Mouse (Mus musculus) right cerebral cortex, postnatal 25 days (tissue): Measurements from ENCODE around the gene Gabra5.

ENCODE experiments used
- DNase-seq: peaks from one replicate; pipeline ENCODE4 v3.0.0; 2022

The Gabra5 gene

DNA sequence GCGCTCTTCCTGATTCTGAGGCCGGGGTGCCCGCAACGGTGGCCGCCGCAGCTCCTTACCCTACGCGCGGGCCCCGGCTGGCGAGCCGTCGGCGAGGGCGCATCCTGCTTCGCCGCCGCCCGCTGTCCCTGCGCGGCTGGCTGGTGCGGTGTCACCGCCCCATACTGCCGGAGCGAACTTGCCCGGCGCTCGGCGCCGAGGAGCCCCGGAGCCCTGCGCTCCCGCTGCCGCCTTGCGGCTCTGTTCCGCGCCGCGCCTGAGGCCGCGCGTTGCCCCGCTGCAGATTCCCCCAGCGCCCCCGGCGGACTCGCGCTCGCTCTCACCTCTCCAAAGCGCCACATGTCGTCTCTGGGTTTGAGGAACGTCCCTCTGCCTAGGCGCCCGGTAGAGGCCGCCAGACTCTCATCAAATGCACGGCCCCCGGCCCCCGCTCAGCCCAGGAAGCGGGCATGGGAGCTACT lies at the start of gene Gabra5:
Gabra5 (minus strand) TSS at position 379 of the 461 bp plus-strand sequence.
- DNase-seq = peak; percentile 80

DNA sequence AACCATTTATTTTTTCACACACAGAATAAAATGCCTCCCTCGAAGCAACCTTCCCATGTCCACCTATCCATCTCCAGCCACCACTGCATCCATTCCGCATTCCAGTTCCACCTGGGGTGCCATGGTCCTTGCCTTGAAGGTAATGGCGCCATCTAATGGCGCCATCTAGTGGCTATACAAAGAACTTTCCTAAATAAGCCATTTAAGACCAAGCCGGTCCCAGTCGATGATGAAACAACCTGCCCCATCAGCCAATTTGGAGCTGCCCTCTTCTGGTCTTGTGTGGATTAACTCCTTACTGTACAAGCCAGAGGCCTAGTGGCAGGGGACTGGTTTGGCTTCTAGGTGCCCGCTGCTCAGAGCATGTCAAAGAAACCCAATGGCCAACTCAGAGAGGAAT lies 28.7 kb upstream of the Gabra5 start:
- DNase-seq = no peak

- no peak for DNase-seq
Observed at GRCm38 (mm10) chr7:57532676-57533075, 22.8 kb upstream of the Gabra5 start.

DNA sequence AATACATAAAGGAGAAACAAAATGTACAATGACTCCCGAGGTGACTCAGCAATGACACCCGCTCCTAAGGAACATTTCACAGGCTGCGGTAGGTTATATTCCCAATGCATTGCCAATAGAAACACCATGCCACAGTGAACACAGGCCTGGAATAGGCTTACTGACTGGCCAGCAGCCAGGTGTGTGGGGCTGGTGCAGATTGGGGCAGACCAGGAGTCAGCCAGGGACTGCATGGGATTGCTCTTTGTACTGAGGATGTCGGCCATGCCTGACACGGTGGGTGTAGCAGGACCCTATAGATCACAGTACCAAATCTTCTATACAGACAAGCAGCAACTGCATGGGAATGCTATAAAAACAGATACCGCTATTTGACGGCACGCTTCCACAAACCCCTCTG lies 20.1 kb upstream of the Gabra5 start:
- no peak for DNase-seq

GRCm38 (mm10) chr7:57529451-57529850 lies 19.6 kb upstream of the Gabra5 start:
- no peak for DNase-seq

- DNase-seq = no peak
Observed at GRCm38 (mm10) chr7:57512955-57513354, 3.1 kb upstream of the Gabra5 start.

DNA sequence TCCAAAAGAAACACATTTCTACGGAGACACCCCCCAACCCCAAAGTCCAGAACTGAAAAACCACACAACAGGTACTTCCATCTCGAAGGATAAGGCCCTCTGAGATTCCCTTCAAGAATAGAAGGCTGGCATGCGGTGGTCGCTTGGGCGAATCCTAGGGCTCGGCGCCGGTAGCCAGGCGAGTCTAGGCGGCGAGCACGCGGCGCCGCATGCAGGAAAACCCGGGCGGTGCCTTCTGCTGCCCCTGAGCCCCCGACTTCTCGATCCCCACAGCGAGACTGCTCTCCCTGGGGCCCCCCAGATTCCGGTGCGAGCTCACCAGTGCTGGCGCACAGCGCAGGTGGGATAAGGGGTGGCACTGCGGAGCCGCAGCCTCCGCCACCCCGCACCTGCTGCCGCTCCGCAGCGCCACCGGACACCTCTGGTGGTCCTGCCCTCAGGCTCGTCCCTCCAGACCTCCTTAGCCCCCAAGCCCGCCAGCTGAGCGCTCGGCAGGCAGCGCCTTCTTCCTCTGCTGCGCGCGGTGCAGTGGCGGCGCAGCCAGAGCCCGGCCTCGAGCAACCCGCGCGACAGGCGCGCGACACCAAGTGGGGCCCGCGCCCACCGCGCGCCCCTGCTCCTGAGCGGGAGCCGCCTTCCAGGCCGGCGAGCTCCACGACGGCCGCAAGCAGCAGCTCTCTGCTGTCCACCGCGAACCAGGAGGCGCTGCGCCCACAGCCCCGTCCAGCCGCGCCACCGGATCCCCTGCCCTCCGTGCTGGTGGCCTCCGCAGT lies 813 bp downstream of the Gabra5 start:
- DNase-seq = peak; percentile 50

GRCm38 (mm10) chr7:57502809-57503208 lies 7.0 kb downstream of the Gabra5 start:
- no peak for DNase-seq

- peak; percentile 32 for DNase-seq
Observed at GRCm38 (mm10) chr7:57491795-57492194, 18.1 kb downstream of the Gabra5 start.

DNA sequence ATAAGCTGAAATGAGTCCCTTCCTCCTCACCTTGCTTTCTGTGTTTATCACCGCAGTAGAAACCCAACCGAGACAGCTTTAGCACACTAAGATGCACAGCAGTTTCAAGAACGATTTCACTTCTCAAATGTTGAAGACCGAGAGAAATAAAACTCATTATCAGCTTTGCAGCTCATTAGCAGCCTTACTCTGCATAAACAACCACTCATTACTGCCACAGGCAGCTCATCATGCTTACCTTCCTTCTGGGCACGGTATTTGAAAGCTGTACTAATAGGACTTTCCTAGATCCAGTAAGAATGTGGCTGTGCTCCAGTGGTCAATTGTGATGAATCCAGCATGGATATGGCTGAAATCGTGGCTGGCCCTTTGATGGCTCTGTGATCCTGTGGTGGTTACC lies 23.0 kb downstream of the Gabra5 start:
- DNase-seq = no peak

GRCm38 (mm10) chr7:57482896-57483295 lies 27.0 kb downstream of the Gabra5 start:
- DNase-seq = no peak

- DNase-seq = peak; percentile 60
Observed at GRCm38 (mm10) chr7:57473811-57474525, 35.9 kb downstream of the Gabra5 start.

DNA sequence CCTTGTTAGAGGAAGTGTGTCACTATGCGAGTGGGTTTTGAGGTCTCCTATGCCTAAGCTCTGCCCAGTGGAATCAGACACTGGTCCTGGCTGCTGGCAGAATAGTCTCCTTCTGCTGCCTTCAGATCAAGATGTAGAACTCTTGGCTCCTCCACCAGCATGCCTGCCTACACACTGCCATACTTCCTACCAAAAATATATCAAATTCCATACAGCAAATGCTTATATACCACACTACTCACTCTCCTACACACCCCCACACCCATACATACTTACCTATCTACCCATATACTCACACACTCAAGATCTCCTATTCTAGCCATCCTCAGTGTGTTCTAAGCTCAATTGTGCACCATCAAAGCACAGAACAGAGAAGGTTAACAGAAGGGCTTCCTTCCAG lies 38.5 kb downstream of the Gabra5 start:
- DNase-seq = no peak

DNA sequence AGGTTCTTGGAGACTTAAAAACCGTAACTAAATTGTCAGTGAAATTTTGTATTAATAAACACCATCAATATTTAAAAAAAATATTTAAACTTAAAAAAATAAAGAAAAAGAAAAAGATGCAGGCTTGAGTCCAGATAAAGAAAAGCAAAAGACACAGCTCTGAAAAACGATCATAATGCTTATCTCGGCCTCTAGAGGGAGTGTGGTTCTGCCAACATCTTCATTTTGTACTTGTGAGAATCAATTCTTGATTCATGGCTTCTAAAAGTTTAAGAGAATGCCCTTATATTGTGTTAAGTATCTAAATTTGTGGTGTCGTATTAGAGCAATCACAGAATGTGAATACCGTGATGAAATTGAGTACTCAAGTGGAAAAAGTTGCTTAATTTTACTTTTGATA lies 49.5 kb downstream of the Gabra5 start:
- no peak for DNase-seq

DNA sequence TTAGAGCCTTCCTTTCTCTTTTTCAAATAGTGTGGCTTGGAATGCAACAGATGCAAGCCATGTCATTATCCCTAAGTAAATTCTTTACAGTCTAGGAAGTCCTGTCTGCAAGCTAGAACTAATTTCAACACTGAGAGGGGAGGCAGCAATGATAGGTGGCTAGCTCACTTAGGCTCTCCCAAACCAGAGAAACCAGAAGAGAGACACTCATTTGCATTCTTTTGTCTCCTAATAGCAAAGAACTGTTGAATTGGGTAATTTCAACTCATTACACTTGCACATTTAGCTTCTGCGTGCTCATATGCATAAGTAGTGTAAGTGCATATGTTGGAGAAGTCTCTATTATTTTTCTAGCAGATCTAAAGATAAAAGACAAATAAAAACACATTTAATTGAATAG lies 61.6 kb downstream of the Gabra5 start:
- no peak for DNase-seq

GRCm38 (mm10) chr7:57422675-57423074 lies 87.2 kb downstream of the Gabra5 start:
- DNase-seq = no peak

- DNase-seq = no peak
Observed at GRCm38 (mm10) chr7:57421044-57421443, 88.8 kb downstream of the Gabra5 start.

DNA sequence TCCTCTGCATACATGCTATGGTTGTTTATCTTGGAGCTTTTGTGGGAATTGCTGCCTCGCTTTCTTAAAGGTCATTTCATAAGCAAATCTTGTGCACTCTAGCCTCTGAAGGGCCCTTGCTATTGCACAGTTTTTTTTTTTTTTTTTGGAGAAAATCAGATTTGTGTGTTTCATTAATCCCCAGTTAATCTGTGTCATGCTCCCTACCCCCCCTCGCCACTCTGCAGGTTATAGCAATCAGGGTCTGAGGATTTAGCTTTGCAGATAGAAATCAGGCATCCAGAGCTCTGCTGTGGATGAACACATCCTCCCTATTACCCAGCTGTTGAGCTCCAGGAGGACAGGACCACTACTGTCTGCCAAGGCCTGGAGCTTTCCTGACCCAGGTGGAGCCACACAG lies 90.5 kb downstream of the Gabra5 start, which contains the start of gene Gabrb3:
Gabrb3 (plus strand) TSS at position 301 of the 400 bp plus-strand sequence.
- DNase-seq = no peak

GRCm38 (mm10) chr7:57412896-57413295 lies 97.0 kb downstream of the Gabra5 start:
- no peak for DNase-seq

DNA sequence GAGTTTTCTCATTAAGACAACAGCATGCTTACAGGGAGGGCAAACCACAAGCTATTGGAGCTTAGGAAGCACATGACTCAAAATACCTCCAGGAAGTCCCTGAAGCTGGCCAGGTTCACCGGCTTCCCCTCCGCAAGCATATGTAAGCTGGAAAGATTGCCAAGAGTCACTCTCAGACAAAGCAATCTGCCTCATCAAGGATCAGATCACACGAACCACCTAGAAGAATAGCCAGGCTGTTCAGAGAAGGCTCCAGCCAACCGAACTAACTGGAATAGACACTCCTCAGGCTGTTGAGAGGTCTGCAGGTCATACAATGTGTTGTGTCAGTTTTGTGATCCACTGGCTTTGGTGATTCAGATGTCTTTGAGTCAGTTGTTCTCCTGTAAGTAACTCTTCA lies 98.7 kb downstream of the Gabra5 start:
- no peak for DNase-seq

DNA sequence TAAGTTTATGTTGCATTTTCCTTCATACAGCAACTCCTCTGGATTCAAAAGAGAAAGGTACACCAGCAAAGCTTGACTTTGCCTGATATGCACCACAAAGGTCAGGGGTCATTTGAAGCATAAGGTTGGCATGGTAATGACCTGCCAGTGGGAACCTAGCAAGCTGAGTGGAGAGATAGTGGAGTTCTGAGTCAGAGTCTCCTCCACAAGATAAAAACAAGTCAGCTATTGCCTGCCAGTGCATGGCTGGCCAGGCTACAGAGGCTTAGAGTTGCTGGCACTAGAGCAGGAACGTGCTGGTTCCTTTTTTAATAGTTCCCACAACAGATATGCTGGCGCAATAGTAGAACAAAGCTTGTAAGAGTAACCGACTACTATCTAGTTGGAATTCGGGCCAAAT lies 116.3 kb downstream of the Gabra5 start:
- no peak for DNase-seq

GRCm38 (mm10) chr7:57390046-57390445 lies 119.8 kb downstream of the Gabra5 start:
- DNase-seq = no peak

DNA sequence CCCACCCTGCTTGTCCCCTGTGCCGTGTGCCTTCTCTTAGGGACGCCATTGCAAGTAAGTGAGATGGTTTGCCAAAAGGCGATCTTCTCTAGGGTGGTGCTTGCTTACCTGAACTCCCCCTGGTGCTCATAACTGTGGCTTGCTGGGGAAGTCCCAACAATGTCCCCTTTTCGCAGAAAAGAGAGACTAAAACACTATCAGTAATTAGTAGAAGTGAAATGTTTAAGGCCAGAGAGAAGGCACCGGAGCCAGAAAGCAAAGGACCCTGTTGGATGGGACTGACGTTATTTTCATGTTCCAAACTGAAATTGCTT lies 122.6 kb downstream of the Gabra5 start:
- DNase-seq = no peak
